Mouse (Mus musculus) thymus, adult 18-20 months (tissue): ENCODE data around the gene Nfkbil1.
"Not testable (repeated sequence)": the region's sequence is repeated elsewhere in the genome, so short reads cannot be mapped to it uniquely, and the experiment has no call there.

Source experiments
- DNase-seq, 2 experiments: peaks; one replicate each; pipeline ENCODE4 v3.0.0; 2022; ENCODE audit warnings: mixed read lengths in 2 of 2

The Nfkbil1 gene

GRCm38 (mm10) chr17:35234903-35235302 lies 689 bp downstream of the Nfkbil1 start:
- peak; percentile 43 to 57 for DNase-seq

- DNase-seq: not testable (repeated sequence)
These were observed 1.5 kb downstream of the Nfkbil1 start for GRCm38 (mm10) chr17:35234090-35234489.

- no peak for DNase-seq
These were observed 2.2 kb downstream of the Nfkbil1 start, which contains the start of gene Atp6v1g2 for GRCm38 (mm10) chr17:35233114-35233980. Atp6v1g2 (plus strand) TSS chr17:35233660.

- peak; percentile 26 to 68 for DNase-seq
These were observed 2.9 kb downstream of the Nfkbil1 start for GRCm38 (mm10) chr17:35232659-35233058.

- DNase-seq: peak; percentile 71 to 78
These were observed 3.5 kb downstream of the Nfkbil1 start for GRCm38 (mm10) chr17:35232043-35232442.

- DNase-seq: no peak
These were observed 4.6 kb downstream of the Nfkbil1 start for GRCm38 (mm10) chr17:35231022-35231421.

GRCm38 (mm10) chr17:35226561-35227046 lies 9.0 kb downstream of the Nfkbil1 start:
- no peak for DNase-seq

- DNase-seq: no peak
These were observed 10.1 kb downstream of the Nfkbil1 start for GRCm38 (mm10) chr17:35225456-35225855.

- no peak for DNase-seq
These were observed 11.0 kb downstream of the Nfkbil1 start for GRCm38 (mm10) chr17:35224641-35225040.

- DNase-seq: peak; percentile 56 to 73
These were observed 13.3 kb downstream of the Nfkbil1 start for GRCm38 (mm10) chr17:35222299-35222698.

GRCm38 (mm10) chr17:35220156-35220952 lies 15.2 kb downstream of the Nfkbil1 start, which contains the start of gene Gm16181:
Gm16181 (plus strand) TSS chr17:35220834.
- no peak for DNase-seq

- peak; percentile 50 to 73 for DNase-seq
These were observed 16.0 kb downstream of the Nfkbil1 start for GRCm38 (mm10) chr17:35219601-35220041.

- peak in 1 of 2 experiments; percentile 54 for DNase-seq
These were observed 16.9 kb downstream of the Nfkbil1 start for GRCm38 (mm10) chr17:35218516-35219193.

- no peak for DNase-seq
These were observed 22.5 kb downstream of the Nfkbil1 start for GRCm38 (mm10) chr17:35213071-35213470.

- DNase-seq: no peak
These were observed 25.0 kb downstream of the Nfkbil1 start for GRCm38 (mm10) chr17:35210593-35210992.

- no peak for DNase-seq
These were observed 25.6 kb downstream of the Nfkbil1 start for GRCm38 (mm10) chr17:35209785-35210535.

- DNase-seq: no peak
These were observed 30.2 kb downstream of the Nfkbil1 start for GRCm38 (mm10) chr17:35205380-35205769.

- DNase-seq: peak; percentile 70 to 84
These were observed 30.9 kb downstream of the Nfkbil1 start, which contains the start of gene Lta for GRCm38 (mm10) chr17:35204494-35205379. Lta (minus strand) TSS chr17:35205351.

- DNase-seq: no peak
These were observed 33.1 kb downstream of the Nfkbil1 start for GRCm38 (mm10) chr17:35202442-35202841.

- DNase-seq: peak in 1 of 2 experiments; percentile 38
These were observed 33.8 kb downstream of the Nfkbil1 start, which contains the start of gene Tnf for GRCm38 (mm10) chr17:35201787-35202186. Tnf (minus strand) TSS chr17:35202007.

- no peak for DNase-seq
These were observed 34.5 kb downstream of the Nfkbil1 start for GRCm38 (mm10) chr17:35201128-35201527.
